ENCODE assay signal across 8 mouse cellular contexts in the genomic region with DNA sequence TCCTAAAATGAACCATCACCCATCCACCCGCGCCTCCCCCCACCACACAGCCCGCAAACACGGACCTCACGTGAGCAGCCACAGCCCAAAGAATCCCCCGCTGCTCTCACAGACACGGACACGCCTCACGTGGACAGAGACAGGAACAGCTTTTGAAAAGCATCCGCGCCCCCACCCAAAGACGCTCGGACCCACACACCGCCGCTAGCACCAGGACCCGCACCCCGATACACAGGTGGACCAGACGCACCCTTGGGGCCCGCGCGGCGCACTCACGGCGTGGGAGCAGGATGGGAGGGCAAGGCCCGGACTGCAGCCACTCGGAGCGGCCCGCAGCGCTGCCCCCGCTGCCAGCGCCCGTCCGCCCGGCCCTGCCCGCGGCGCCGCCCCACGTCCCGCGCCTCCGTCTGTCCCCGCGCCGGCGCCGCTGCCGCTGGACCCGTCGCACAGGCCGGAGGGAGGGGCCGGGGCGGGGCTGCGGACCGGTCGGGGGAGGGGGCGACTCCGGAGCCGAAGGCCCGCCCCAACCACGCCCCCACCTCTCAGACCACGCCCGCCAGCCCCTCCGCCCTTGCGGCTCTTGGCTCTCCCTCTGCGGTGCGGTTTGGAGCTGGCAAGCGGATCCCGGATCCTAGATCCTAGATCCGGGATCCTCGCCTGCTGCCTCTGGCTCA. TPM values are rescaled to one million over a fixed set of nuclear protein-coding genes. Genes with fewer than 3 reads are reported as not detected.
DNase-seq lines count a peak whose midpoint lies in the region; ATAC-seq and TF ChIP-seq lines count a peak whose summit lies in the region.

TSS of gene Trim3 (minus strand) at position 445 of the 674 bp plus-strand sequence.

- ATAC-seq in embryonic facial prominence, embryonic 12.5 days (ENCODE audit: insufficient number of reproducible peaks, insufficient read depth, low FRiP score, low TSS enrichment) = peak; percentile 87
- ATAC-seq in midbrain, embryonic 12.5 days (ENCODE audit: low FRiP score, low read depth) = peak; percentile 89

- WGBS in embryonic facial prominence, embryonic 12.5 days = under 1% methylated on average over 69 of the region's 71 CpGs
- under 1% methylated on average over 66 of the region's 71 CpGs for WGBS in limb, embryonic 10.5 days
- WGBS in midbrain, embryonic 12.5 days = under 1% methylated on average over 66 of the region's 71 CpGs
- WGBS in small intestine, adult 2 months = under 1% methylated on average over 70 of the region's 71 CpGs

- peak within 1 kb of the TSS; percentile 81 for H3K4me3 ChIP-seq in embryonic facial prominence, embryonic 12.5 days
- peak within 1 kb of the TSS; percentile 76 for H3K4me3 ChIP-seq in limb, embryonic 10.5 days
- peak within 1 kb of the TSS; percentile 86 for H3K4me3 ChIP-seq in midbrain, embryonic 12.5 days
- H3K4me3 ChIP-seq in small intestine, adult 2 months (ENCODE audit: low read depth, low read length) = peak within 1 kb of the TSS; percentile 93

- H3K36me3 ChIP-seq in embryonic facial prominence, embryonic 12.5 days = peaks cover 29% of the 10 kb centered on the region
- peaks cover 32% of the 10 kb centered on the region for H3K36me3 ChIP-seq in limb, embryonic 10.5 days
- H3K36me3 ChIP-seq in midbrain, embryonic 12.5 days = peaks cover 28% of the 10 kb centered on the region
- peaks cover 12% of the 10 kb centered on the region for H3K36me3 ChIP-seq in small intestine, adult 2 months (ENCODE audit: control insufficient read depth, insufficient read depth, low read length)

- H3K27ac ChIP-seq in embryonic facial prominence, embryonic 12.5 days = peak within 1 kb of the TSS; percentile 63
- H3K27ac ChIP-seq in limb, embryonic 10.5 days = peak within 1 kb of the TSS; percentile 88
- peak within 1 kb of the TSS; percentile 78 for H3K27ac ChIP-seq in midbrain, embryonic 12.5 days (replicated peaks)
- peak within 1 kb of the TSS; percentile 39 for H3K27ac ChIP-seq in small intestine, adult 2 months (ENCODE audit: insufficient read depth, low read depth, low read length)

- DNase-seq in 3134 (ENCODE audit: extremely low read depth, insufficient read length, low spot score) = peak; percentile 91
- peak; percentile 96 to 99 for DNase-seq in adrenal gland, postnatal 36 days
- peak; percentile 99 for DNase-seq in heart, adult 11 months
- DNase-seq in kidney, adult 18-20 months = peak; percentile 92
- DNase-seq in limb, embryonic 10.5 days (ENCODE audit: low spot score) = peak; percentile 94

- no peak for TF ChIP-seq POLR2A in small intestine, adult 2 months (IDR thresholded peaks at IDR 0.05; ENCODE audit: low read depth, low read length)

- TF ChIP-seq CTCF in small intestine, adult 2 months (IDR thresholded peaks at IDR 0.05; ENCODE audit: extremely low read depth, insufficient read length, insufficient replicate concordance, low read depth, low read length) = no peak

- H3K27me3 ChIP-seq in embryonic facial prominence, embryonic 12.5 days = no peaks in the 10 kb centered on the region
- H3K27me3 ChIP-seq in limb, embryonic 10.5 days (ENCODE audit: low read depth, poor library complexity, severe bottlenecking) = peaks cover 6% of the 10 kb centered on the region
- peaks cover 18% of the 10 kb centered on the region; the same call in 1 of the 2 replicates for H3K27me3 ChIP-seq in midbrain, embryonic 12.5 days
- no peaks in the 10 kb centered on the region; the same call in 1 of the 2 replicates for H3K27me3 ChIP-seq in small intestine, adult 2 months (ENCODE audit: control insufficient read depth, insufficient read depth, low read length)

- H3K4me2 ChIP-seq in embryonic facial prominence, embryonic 12.5 days (replicated peaks) = peak within 1 kb of the TSS; percentile 74
- peak within 1 kb of the TSS; percentile 78 for H3K4me2 ChIP-seq in midbrain, embryonic 12.5 days (replicated peaks)

- H3K9ac ChIP-seq in embryonic facial prominence, embryonic 12.5 days = peak within 1 kb of the TSS; percentile 82
- peak within 1 kb of the TSS; percentile 85 for H3K9ac ChIP-seq in midbrain, embryonic 12.5 days (replicated peaks)

- H3K4me1 ChIP-seq in embryonic facial prominence, embryonic 12.5 days = peaks cover 23% of the 10 kb centered on the region
- peaks cover 20% of the 10 kb centered on the region for H3K4me1 ChIP-seq in limb, embryonic 10.5 days
- H3K4me1 ChIP-seq in midbrain, embryonic 12.5 days = peaks cover 43% of the 10 kb centered on the region
- peaks cover 2% of the 10 kb centered on the region; the same call in 1 of the 2 replicates for H3K4me1 ChIP-seq in small intestine, adult 2 months (ENCODE audit: control insufficient read depth, insufficient read depth, insufficient read length, low read length)

- no peaks in the 10 kb centered on the region for H3K9me3 ChIP-seq in embryonic facial prominence, embryonic 12.5 days
- no peaks in the 10 kb centered on the region for H3K9me3 ChIP-seq in limb, embryonic 10.5 days (replicated peaks)
- no peaks in the 10 kb centered on the region for H3K9me3 ChIP-seq in midbrain, embryonic 12.5 days

RNA-seq across cellular contexts. Expression of gene Trim3, which starts in this region (rescaled TPM):
- 10 to 100 TPM; 24.6 to 30.9 TPM for total RNA-seq in adrenal gland, postnatal 36 days (2021)
- polyA plus RNA-seq in embryonic facial prominence, embryonic 12.5 days (2016; fragmentation: Nextera tagmentation; extraction: Ambion mirVana) = 44.0 and 45.9 TPM in 2 replicates
- polyA plus RNA-seq in limb, embryonic 10.5 days (2016; fragmentation: Nextera tagmentation; extraction: Ambion mirVana) = 24.5 and 31.2 TPM in 2 replicates
- polyA plus RNA-seq in midbrain, embryonic 12.5 days (2016; fragmentation: Nextera tagmentation; extraction: Ambion mirVana) = 54.1 and 55.5 TPM in 2 replicates
- polyA plus RNA-seq in small intestine, adult 2 months (2012; rRNA removed) = 13.3 and 15.5 TPM in 2 replicates

Comparison
In these comparisons a context has a peak if more than half of its experiments do, and no peak if none do; other contexts are left out.
1. Peak in every context shown above with its lines: DNase-seq, ATAC-seq, H3K4me3 ChIP-seq and H3K27ac ChIP-seq.